Mouse (Mus musculus) C3H10T1/2 (cell line): Measurements from ENCODE around the gene Sdhaf3. TPM values are rescaled to one million over a fixed set of nuclear protein-coding genes. Genes with fewer than 3 reads are reported as not detected.

Experiments
- polyA plus RNA-seq, 2 experiments: library from polyadenylated mRNA; unstranded; fragments of >200 nt; fragmentation: generic; extraction: Trizol; gene quantifications; one replicate each; pipeline ENCODE4 v1.2.1; 2012; ENCODE audit warnings: missing spikeins in 2 of 2

Gene Sdhaf3
- polyA plus RNA-seq = under 1 TPM; 0.16 to 0.83 TPM

GRCm38 (mm10) chr6:6955764-6956561 is at the start of gene Sdhaf3:
Sdhaf3 (plus strand) TSS chr6:6956004.

Other genes with a start within 250 kb of the Sdhaf3 start
- gene Dlx6, start 92.7 kb upstream of the Sdhaf3 start, polyA plus RNA-seq = under 1 TPM in 1 of 2 experiments, not detected in 1; 0.01 TPM
- gene Dlx5, start 73.9 kb upstream of the Sdhaf3 start, polyA plus RNA-seq = 10 to 100 TPM in 1 of 2 experiments, 1 to 10 TPM in 1; 1.2 to 12.5 TPM